Comparison of ENCODE assay signal across 28 mouse cellular contexts in genomic region chr1:50948575-50948974, GRCm38 (mm10). TPM values are rescaled to one million over a fixed set of nuclear protein-coding genes. Genes with fewer than 3 reads are reported as not detected.
"Had no signal": no experiment of that assay in that cellular context is flagged by ENCODE, and none has a peak within 500 bp of the region (broad histone marks: within the 10 kb centered on the region; RNA-seq: fewer than 3 reads in every experiment).

No protein-coding gene starts in this region.

- H3K4me2 ChIP-seq: heart, embryonic 12.5 days; hindbrain, embryonic 12.5 days; hindbrain, embryonic 14.5 days; intestine, embryonic 15.5 days; limb, embryonic 12.5 days; liver, embryonic 11.5 days; liver, embryonic 13.5 days; liver, embryonic 15.5 days had no signal

- H3K27me3 ChIP-seq: heart, embryonic 12.5 days; hindbrain, embryonic 12.5 days; intestine, embryonic 15.5 days; limb, embryonic 12.5 days; liver, embryonic 13.5 days; liver, embryonic 15.5 days had no signal

- H3K27ac ChIP-seq: heart, embryonic 10.5 days; hindbrain, embryonic 10.5 days; hindbrain, embryonic 12.5 days; hindbrain, embryonic 14.5 days; intestine, embryonic 15.5 days; left cerebral cortex, adult 2 months; limb, embryonic 10.5 days; limb, embryonic 12.5 days; liver, embryonic 13.5 days; liver, embryonic 15.5 days had no signal

- H3K9me3 ChIP-seq: heart, embryonic 10.5 days; heart, embryonic 12.5 days; hindbrain, embryonic 10.5 days; hindbrain, embryonic 12.5 days; intestine, embryonic 15.5 days; limb, embryonic 10.5 days; limb, embryonic 12.5 days; liver, embryonic 13.5 days; liver, embryonic 15.5 days had no signal

- H3K9ac ChIP-seq: heart, embryonic 12.5 days; hindbrain, embryonic 12.5 days; hindbrain, embryonic 14.5 days; intestine, embryonic 15.5 days; limb, embryonic 12.5 days; liver, embryonic 13.5 days; liver, embryonic 15.5 days; liver, postnatal 0 days had no signal

- H3K4me3 ChIP-seq: gastrocnemius, adult 2 months; heart, embryonic 10.5 days; heart, embryonic 12.5 days; hindbrain, embryonic 10.5 days; hindbrain, embryonic 12.5 days; intestine, embryonic 15.5 days; left cerebral cortex, adult 2 months; limb, embryonic 10.5 days; limb, embryonic 12.5 days; liver, embryonic 13.5 days; liver, embryonic 15.5 days had no signal

- H3K4me1 ChIP-seq: heart, embryonic 10.5 days; heart, embryonic 12.5 days; hindbrain, embryonic 10.5 days; hindbrain, embryonic 12.5 days; intestine, embryonic 15.5 days; limb, embryonic 10.5 days; limb, embryonic 12.5 days; liver, embryonic 13.5 days; liver, embryonic 15.5 days had no signal

- DNase-seq: gastrocnemius, adult 2 months; gastrocnemius, postnatal 14 days; heart, adult 11 months; heart, postnatal 10 days; heart, postnatal 4 days; kidney, adult 18-20 months; kidney, adult 8-10 months; kidney, postnatal 10 days; kidney, postnatal 25 days; kidney, postnatal 4 days; layer of hippocampus, adult 9-11 months; liver; liver, embryonic 13.5 days; liver, postnatal 0 days had no signal

- H3K36me3 ChIP-seq: heart, embryonic 10.5 days; heart, embryonic 12.5 days; hindbrain, embryonic 10.5 days; hindbrain, embryonic 12.5 days; intestine, embryonic 15.5 days; limb, embryonic 10.5 days; limb, embryonic 12.5 days; liver, embryonic 13.5 days; liver, embryonic 15.5 days had no signal

- ATAC-seq: hindbrain, embryonic 16.5 days; inflammation-experienced regulatory T-cells, adult 6 months; intestine, embryonic 15.5 days; intestine, postnatal 0 days; liver, postnatal 0 days had no signal

RNA-seq across cellular contexts. Expression of gene Tmeff2, which starts 48.1 kb away (rescaled TPM):
- polyA plus RNA-seq: inflammation-experienced regulatory T-cells, adult 6 months had no signal
